Comparison of ENCODE assay signal across 14 mouse cellular contexts in genomic region chr1:133886431-133886830, GRCm38 (mm10). TPM values are rescaled to one million over a fixed set of nuclear protein-coding genes. Genes with fewer than 3 reads are reported as not detected.
DNase-seq lines count a peak whose midpoint lies in the region; ATAC-seq and TF ChIP-seq lines count a peak whose summit lies in the region.
"Had no signal": no experiment of that assay in that cellular context is flagged by ENCODE, and none has a peak within 500 bp of the region (broad histone marks: within the 10 kb centered on the region; RNA-seq: fewer than 3 reads in every experiment).

No protein-coding gene starts in this region.

- H3K4me1 ChIP-seq in forebrain, postnatal 0 days (ENCODE audit: insufficient read depth) = peaks cover 6% of the 10 kb centered on the region

- WGBS in forebrain, postnatal 0 days = 20% methylated on average over 6 of the region's 6 CpGs

- H3K36me3 ChIP-seq in forebrain, postnatal 0 days (ENCODE audit: insufficient read depth) = no peaks in the 10 kb centered on the region
- H3K36me3 ChIP-seq: embryonic facial prominence, embryonic 13.5 days; heart, embryonic 12.5 days; limb, embryonic 15.5 days had no signal

- H3K9me3 ChIP-seq in forebrain, postnatal 0 days (ENCODE audit: low read length) = no peaks in the 10 kb centered on the region
- H3K9me3 ChIP-seq: embryonic facial prominence, embryonic 13.5 days; heart, embryonic 12.5 days; limb, embryonic 15.5 days had no signal

- TF ChIP-seq CTCF in forebrain, postnatal 0 days (IDR thresholded peaks at IDR 0.05; ENCODE audit: low read depth) = no peak

- no peak overlapping the region for H3K4me3 ChIP-seq in forebrain, postnatal 0 days (ENCODE audit: low read depth, low read length)
- H3K4me3 ChIP-seq: embryonic facial prominence, embryonic 13.5 days; heart, embryonic 12.5 days; limb, embryonic 15.5 days had no signal

- H3K4me2 ChIP-seq in forebrain, postnatal 0 days (ENCODE audit: low read depth) = peak overlapping the region; percentile 37
- H3K4me2 ChIP-seq: embryonic facial prominence, embryonic 13.5 days; limb, embryonic 15.5 days had no signal

- peak overlapping the region; percentile 40; the same call in 1 of the 2 replicates for H3K27ac ChIP-seq in forebrain, postnatal 0 days (ENCODE audit: low read depth, low read length)
- H3K27ac ChIP-seq: embryonic facial prominence, embryonic 13.5 days; limb, embryonic 15.5 days had no signal

- ATAC-seq in forebrain, postnatal 0 days = peak; percentile 36; the same call in 1 of the 2 replicates
- ATAC-seq in megakaryocyte progenitor cell, adult 5-6 weeks (replicated peaks; ENCODE audit: poor library complexity) = peak; percentile 38
- no peak for ATAC-seq in monocyte, adult 5-6 weeks (replicated peaks; ENCODE audit: insufficient number of reproducible peaks, low FRiP score, low TSS enrichment, poor library complexity, severe bottlenecking)

- intact Hi-C loops in left cerebral cortex, postnatal 14 days (cut with DNase I) = no loop called here
- intact Hi-C loops in left cerebral cortex, postnatal 10 days (cut with DNase I) = no loop called here

- DNase-seq in left cerebral cortex, postnatal 14 days (ENCODE audit: low spot score in 2 of 2) = peak; percentile 47 to 76
- no peak for DNase-seq in left cerebral cortex, postnatal 10 days (ENCODE audit: extremely low spot score in 1 of 2, low spot score in 2 of 2)
- DNase-seq in forebrain, postnatal 0 days = peak; percentile 42
- peak; percentile 32 for DNase-seq in right cerebral cortex, postnatal 14 days
- DNase-seq in lung, postnatal 4 days = no peak
- DNase-seq in Muller cell, postnatal 12 days (ENCODE audit: inconsistent ontology term) = no peak
- DNase-seq: kidney, postnatal 14 days; thymus, adult 2 months had no signal

- peak overlapping the region; percentile 22; the same call in 1 of the 2 replicates for H3K9ac ChIP-seq in forebrain, postnatal 0 days
- H3K9ac ChIP-seq: embryonic facial prominence, embryonic 13.5 days; limb, embryonic 15.5 days had no signal

- H3K27me3 ChIP-seq in forebrain, postnatal 0 days (ENCODE audit: insufficient read depth, low read length) = no peaks in the 10 kb centered on the region
- H3K27me3 ChIP-seq: embryonic facial prominence, embryonic 13.5 days; heart, embryonic 12.5 days; limb, embryonic 15.5 days had no signal

RNA-seq across cellular contexts. Expression of gene Optc, which starts 21.4 kb away (rescaled TPM):
- 1 to 10 TPM; 1.9 to 2.2 TPM for total RNA-seq in left cerebral cortex, postnatal 14 days (2021)
- total RNA-seq in left cerebral cortex, postnatal 10 days (2021) = 1 to 10 TPM; 2.0 to 2.1 TPM
- 2.9 and 5.1 TPM in 2 replicates for total RNA-seq in forebrain, postnatal 0 days (2014; rRNA removed)
- 1.8 and 2.4 TPM in 2 replicates for polyA plus RNA-seq in forebrain, postnatal 0 days (2015; fragmentation: Nextera tagmentation; extraction: Ambion mirVana)
- not detected in 2 replicates for total RNA-seq in megakaryocyte progenitor cell, adult 5-6 weeks (2015)
- not detected in 2 replicates for total RNA-seq in megakaryocyte progenitor cell, adult 5-6 weeks (2017)
- total RNA-seq in monocyte, adult 5-6 weeks (2017) = not detected in 3 replicates

RNA-seq across cellular contexts. Expression of gene Prelp, which starts 34.8 kb away (rescaled TPM):
- 1 to 10 TPM; 4.2 to 5.7 TPM for total RNA-seq in left cerebral cortex, postnatal 14 days (2021)
- 1 to 10 TPM; 2.4 to 2.9 TPM for total RNA-seq in left cerebral cortex, postnatal 10 days (2021)
- 1.8 and 2.4 TPM in 2 replicates for total RNA-seq in forebrain, postnatal 0 days (2014; rRNA removed)
- 3.8 and 5.0 TPM in 2 replicates for polyA plus RNA-seq in forebrain, postnatal 0 days (2015; fragmentation: Nextera tagmentation; extraction: Ambion mirVana)
- total RNA-seq in megakaryocyte progenitor cell, adult 5-6 weeks (2015) = not detected in 2 replicates
- total RNA-seq in megakaryocyte progenitor cell, adult 5-6 weeks (2017) = not detected in 2 replicates
- not detected in 3 replicates for total RNA-seq in monocyte, adult 5-6 weeks (2017)
- total RNA-seq: ES-E14 had no signal

Comparison
In these comparisons a context has a peak if more than half of its experiments do, and no peak if none do; other contexts are left out.
1. DNase-seq: peak in left cerebral cortex, postnatal 14 days (2 of 2), forebrain, postnatal 0 days (single experiment) and right cerebral cortex, postnatal 14 days (single experiment); none in left cerebral cortex, postnatal 10 days (0 of 2), lung, postnatal 4 days (0 of 2) and Muller cell, postnatal 12 days (single experiment).